Mouse (Mus musculus) cerebellum, adult 2 months (tissue): Measurements from ENCODE around the gene Cebpa.

Experiments
- CTCF ChIP-seq: fragments of 200-500 bp; IDR thresholded peaks from 2 replicates; pipeline ENCODE4 v1.5.1; 2011; ENCODE audit warnings: low read depth, mild to moderate bottlenecking, control low read depth, low read length, moderate library complexity, borderline replicate concordance; ENCODE audit not compliant: insufficient read depth
- POLR2A ChIP-seq: fragments of 200-500 bp; IDR thresholded peaks from 2 replicates; pipeline ENCODE4 v1.6.1; 2011; ENCODE audit warnings: low read length, control low read depth, borderline replicate concordance; ENCODE audit not compliant: insufficient read depth

GRCm38 (mm10) chr7:35146269-35146668, 27.2 kb downstream of the Cebpa start:
- TF ChIP-seq CTCF, result no peak
- TF ChIP-seq POLR2A, result no peak
